Mouse (Mus musculus) heart, embryonic 10.5 days (tissue): ENCODE measurements at regions not wholly inside any gene's neighbourhood (a gene's known extent, or its start where the extent isn't known, plus 50 kb on each side); places are given as distances from the start of the nearest gene placed in this dataset.

Experiments
- DNase-seq: peaks from one replicate; pipeline ENCODE4 v3.0.0-alpha.2; 2017; ENCODE audit warnings: low spot score
- H3K27ac ChIP-seq: fragments of 300-500 bp; sonication (generic); 2 replicates; pipeline ENCODE4 v1.5.1; 2016; ENCODE audit warnings: mild to moderate bottlenecking
- H3K27me3 ChIP-seq: fragments of 300-500 bp; sonication (generic); 2 replicates; pipeline ENCODE4 v1.6.1; 2016; ENCODE audit warnings: mild to moderate bottlenecking; ENCODE audit not compliant: poor library complexity, insufficient read depth, severe bottlenecking
- H3K36me3 ChIP-seq: fragments of 300-500 bp; sonication (generic); 2 replicates; pipeline ENCODE4 v1.6.1; 2016; ENCODE audit warnings: mild to moderate bottlenecking, moderate library complexity
- H3K4me1 ChIP-seq: fragments of 300-500 bp; sonication (generic); 2 replicates; pipeline ENCODE4 v1.6.1; 2016; ENCODE audit warnings: mild to moderate bottlenecking
- H3K4me3 ChIP-seq: fragments of 300-500 bp; sonication (generic); 2 replicates; pipeline ENCODE4 v1.5.1; 2016; ENCODE audit warnings: mild to moderate bottlenecking, moderate library complexity
- H3K9me3 ChIP-seq: fragments of 300-500 bp; sonication (generic); 2 replicates; pipeline ENCODE4 v1.6.1; 2016; ENCODE audit warnings: mild to moderate bottlenecking, moderate library complexity
- WGBS: fragments of 180-500 bp; shearing (Covaris S2); methylation state at CpG from one replicate; pipeline ENCODE4 v1.1.7; 2016; 5-methylcytosine and 5-hydroxymethylcytosine counted together

DNA sequence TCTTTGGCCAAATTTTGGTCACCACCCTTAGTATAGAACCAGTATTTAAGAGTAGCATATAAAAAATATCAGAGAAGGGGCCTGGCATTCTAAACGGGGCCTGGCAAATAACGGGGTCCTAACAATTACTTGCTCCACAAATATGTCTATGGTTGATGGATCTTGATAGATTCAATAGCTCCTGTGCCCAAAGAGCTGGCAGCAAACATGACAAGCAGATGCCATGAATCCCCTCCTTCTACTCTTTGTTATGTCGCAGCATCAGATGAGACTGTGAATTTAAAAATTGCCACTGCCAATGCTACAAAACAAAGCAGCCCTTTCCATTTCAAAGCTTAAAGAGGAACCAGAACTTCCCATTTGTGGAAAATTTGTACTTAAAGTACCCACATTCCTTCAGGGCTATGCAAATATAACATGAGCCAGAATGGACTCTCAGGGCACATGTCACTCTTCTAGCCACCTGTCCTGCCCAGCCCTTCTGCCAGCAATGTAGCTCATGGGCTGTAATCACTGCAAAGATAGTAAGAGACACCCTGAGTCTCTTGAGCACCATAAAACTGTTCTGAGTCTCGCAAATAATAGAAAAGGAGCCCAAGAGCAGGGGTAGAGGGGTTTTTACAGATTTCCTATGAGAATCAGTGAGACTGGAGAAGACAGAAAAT lies 342.4 kb upstream of the Kirrel3 start:
- DNase-seq, result no peak
- WGBS, result 82% methylated on average over 4 of the region's 4 CpGs

DNA sequence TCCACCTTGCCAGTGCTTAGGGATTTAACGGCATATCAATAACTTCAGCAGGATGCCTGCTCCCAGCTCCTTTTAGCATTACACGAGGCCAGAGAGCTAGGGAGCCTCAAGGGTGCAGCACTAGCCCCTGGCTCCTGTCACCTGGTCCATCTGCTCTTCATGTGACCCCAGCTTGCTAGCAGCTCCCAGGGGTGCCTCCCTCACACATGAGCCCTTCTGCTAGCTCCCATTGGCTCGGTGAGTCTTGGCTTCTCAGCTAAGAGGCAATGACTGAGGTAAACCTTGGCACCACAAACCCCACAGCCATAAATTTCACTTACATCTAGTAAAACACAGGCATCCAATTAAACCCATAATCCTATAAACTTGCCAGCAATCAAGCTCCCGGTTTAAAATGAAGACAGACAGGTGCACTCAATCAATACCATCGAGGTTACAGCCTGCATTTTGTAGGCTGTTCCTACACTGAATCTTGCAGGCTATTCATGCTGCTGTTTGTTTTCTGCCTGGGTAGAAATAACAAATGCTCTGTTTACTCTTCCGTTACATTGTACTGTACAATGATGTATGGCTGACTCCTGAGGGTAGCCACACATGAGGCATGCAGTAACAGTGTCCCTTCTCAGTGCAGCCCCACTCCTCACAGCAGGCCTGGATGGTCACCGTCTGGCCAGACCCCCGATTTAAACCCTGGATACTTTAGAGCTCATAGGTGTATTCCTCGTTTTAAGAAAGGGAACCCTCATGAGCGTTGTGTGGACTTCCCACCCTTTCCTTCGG lies 330.3 kb upstream of the Kirrel3 start:
- no peaks in the 10 kb centered on the region for H3K36me3 ChIP-seq
- H3K27ac ChIP-seq, result no peak overlapping the region
- no peaks in the 10 kb centered on the region for H3K9me3 ChIP-seq
- H3K27me3 ChIP-seq, result no peaks in the 10 kb centered on the region
- 57% methylated on average over 11 of the region's 11 CpGs for WGBS
- no peak overlapping the region for H3K4me3 ChIP-seq
- no peak for DNase-seq
- H3K4me1 ChIP-seq, result no peaks in the 10 kb centered on the region

More for the DNA sequence above, 342.4 kb upstream of the Kirrel3 start:
- no peak overlapping the region for H3K4me3 ChIP-seq
- H3K36me3 ChIP-seq, result no peaks in the 10 kb centered on the region
- H3K4me1 ChIP-seq, result no peaks in the 10 kb centered on the region
- no peaks in the 10 kb centered on the region for H3K9me3 ChIP-seq
- no peak overlapping the region for H3K27ac ChIP-seq
- H3K27me3 ChIP-seq, result no peaks in the 10 kb centered on the region

DNA sequence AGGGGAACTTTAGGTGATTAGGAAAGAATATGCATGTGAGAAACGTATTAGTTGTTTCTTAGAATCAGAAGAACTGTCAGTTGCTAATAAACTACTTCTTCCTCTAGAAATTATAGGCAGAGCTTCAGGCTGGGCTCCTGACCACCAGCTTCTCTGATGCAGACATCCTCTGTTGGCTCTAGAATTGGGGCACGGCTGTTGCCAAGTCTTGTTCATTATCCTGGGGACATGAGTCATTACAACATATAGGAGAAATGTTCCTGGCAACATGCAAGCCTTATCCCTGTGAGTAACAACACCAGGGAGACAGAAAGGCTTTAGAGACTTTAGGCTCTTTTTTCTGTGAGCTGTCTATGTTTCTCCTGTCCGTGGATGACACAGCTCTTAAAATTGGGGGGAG lies 329.1 kb upstream of the Kirrel3 start:
- no peak overlapping the region for H3K27ac ChIP-seq
- no peaks in the 10 kb centered on the region for H3K27me3 ChIP-seq
- no peaks in the 10 kb centered on the region for H3K9me3 ChIP-seq
- 64% methylated on average over 3 of the region's 3 CpGs for WGBS
- no peak overlapping the region for H3K4me3 ChIP-seq
- no peaks in the 10 kb centered on the region for H3K4me1 ChIP-seq
- DNase-seq, result no peak
- no peaks in the 10 kb centered on the region for H3K36me3 ChIP-seq

DNA sequence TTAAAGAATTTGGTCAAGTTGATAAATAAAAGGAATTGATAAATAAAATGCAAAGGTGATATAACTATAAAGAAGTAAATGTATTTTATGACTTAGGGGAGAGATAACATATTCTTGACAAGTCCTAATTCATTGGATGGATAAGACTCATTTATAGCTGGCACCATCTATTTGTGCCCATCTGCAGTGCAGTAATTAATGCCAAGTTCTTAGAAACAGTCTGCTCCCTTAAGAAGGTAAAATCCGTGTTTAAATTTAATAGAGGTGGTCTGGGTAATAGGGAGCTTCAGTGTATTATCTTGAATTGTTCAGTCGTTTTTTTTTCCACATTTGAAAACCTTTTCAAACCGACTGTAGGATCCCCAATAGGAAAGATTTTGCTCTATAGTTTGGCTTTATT lies 324.6 kb upstream of the Kirrel3 start:
- H3K4me1 ChIP-seq, result no peaks in the 10 kb centered on the region
- no peak overlapping the region for H3K27ac ChIP-seq
- no peak overlapping the region for H3K4me3 ChIP-seq
- no peaks in the 10 kb centered on the region for H3K9me3 ChIP-seq
- 56% methylated on average over 3 of the region's 3 CpGs for WGBS
- H3K36me3 ChIP-seq, result no peaks in the 10 kb centered on the region
- no peak for DNase-seq
- H3K27me3 ChIP-seq, result no peaks in the 10 kb centered on the region

DNA sequence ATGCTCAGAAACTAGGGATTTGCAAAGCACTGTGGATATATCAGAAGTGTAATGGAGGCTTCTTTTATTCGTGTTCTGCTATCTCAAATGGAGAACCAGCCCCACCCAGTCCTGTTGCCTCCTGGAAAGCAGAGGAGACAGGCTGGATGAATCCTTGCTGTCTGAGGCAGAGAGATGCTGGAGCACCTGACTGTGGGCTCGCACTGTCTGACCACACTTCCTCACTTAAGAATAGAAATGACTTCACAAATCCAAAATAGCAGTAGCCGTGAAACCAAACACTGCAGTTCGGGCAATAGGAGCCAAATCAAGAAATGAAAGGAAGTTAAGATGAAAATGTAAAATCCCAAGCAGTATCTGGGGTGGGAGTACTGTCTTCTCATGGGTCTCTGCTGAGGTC lies 299.4 kb upstream of the Kirrel3 start:
- Histone ChIP-seq H3K4me3 (no peak overlapping the region), H3K27me3 (no peaks in the 10 kb centered on the region), H3K27ac (no peak overlapping the region), H3K9me3 (no peaks in the 10 kb centered on the region), H3K4me1 (no peaks in the 10 kb centered on the region), H3K36me3 (no peaks in the 10 kb centered on the region)
- no peak for DNase-seq
- WGBS, result 69% methylated on average over 4 of the region's 4 CpGs

DNA sequence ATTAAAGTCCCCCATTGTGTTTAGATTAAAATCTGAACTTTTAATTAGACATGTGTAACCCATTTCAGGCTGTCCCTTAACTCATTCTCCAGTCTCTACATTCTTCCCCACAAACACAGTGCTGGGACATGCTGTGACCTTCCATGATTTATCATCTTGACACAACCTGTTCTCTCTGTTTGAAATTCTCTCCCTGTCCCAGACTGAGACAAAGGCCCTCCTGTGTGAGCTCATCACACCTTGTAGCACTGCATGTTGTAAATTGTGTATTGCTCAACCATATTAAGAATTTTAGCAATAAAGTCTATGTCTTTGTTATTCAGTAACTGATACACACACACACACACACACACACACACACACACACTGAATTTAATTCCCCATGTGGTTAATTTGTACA lies 293.2 kb upstream of the Kirrel3 start:
- no peaks in the 10 kb centered on the region for H3K9me3 ChIP-seq
- DNase-seq, result no peak
- H3K27ac ChIP-seq, result no peak overlapping the region
- no peaks in the 10 kb centered on the region for H3K4me1 ChIP-seq
- no peak overlapping the region for H3K4me3 ChIP-seq
- H3K27me3 ChIP-seq, result no peaks in the 10 kb centered on the region
- H3K36me3 ChIP-seq, result no peaks in the 10 kb centered on the region

DNA sequence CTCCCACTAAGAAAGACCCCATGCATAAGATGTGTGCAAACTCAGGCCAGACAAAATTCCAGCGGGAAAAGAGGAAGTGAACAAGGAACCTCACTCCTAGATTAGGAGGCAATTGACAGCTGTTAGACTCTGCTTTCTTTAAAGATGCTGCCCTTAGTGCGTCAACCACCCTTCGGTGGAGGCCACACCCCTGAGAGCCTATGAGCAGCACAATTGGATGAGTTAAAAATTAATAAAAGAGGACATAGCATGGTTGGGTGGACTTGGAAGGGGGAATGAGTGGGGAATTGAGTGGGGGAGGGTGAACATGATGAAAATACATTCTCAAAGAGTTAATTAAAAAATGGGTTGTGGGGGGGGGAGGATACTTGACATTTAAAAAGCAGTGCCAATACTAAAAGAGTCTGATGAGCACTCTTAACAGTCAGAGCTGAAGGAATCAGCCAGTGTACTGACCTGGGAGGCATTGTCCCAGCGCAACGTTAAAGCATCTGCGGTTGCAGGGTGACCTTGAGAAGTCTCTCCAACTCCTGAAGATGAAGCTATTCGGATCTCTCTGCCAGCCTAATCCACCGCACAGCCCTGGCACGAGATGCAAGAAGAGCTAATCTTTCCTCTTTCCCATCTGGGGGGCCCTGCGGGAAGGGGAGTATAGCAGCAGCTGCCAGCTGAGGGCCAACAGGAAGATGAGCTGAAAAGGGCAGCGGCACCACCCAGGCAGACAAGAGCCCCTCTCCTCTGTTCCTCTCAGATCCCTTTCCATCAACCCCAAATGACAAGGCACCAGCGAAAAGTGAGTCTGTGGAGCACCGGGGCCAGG lies 283.4 kb upstream of the Kirrel3 start:
- Histone ChIP-seq H3K4me1 (peaks cover 7% of the 10 kb centered on the region), H3K27ac (no peak overlapping the region), H3K27me3 (no peaks in the 10 kb centered on the region; the same call in 1 of the 2 replicates), H3K4me3 (no peak overlapping the region), H3K9me3 (no peaks in the 10 kb centered on the region), H3K36me3 (no peaks in the 10 kb centered on the region)
- 48% methylated on average over 13 of the region's 13 CpGs for WGBS
- DNase-seq, result no peak

DNA sequence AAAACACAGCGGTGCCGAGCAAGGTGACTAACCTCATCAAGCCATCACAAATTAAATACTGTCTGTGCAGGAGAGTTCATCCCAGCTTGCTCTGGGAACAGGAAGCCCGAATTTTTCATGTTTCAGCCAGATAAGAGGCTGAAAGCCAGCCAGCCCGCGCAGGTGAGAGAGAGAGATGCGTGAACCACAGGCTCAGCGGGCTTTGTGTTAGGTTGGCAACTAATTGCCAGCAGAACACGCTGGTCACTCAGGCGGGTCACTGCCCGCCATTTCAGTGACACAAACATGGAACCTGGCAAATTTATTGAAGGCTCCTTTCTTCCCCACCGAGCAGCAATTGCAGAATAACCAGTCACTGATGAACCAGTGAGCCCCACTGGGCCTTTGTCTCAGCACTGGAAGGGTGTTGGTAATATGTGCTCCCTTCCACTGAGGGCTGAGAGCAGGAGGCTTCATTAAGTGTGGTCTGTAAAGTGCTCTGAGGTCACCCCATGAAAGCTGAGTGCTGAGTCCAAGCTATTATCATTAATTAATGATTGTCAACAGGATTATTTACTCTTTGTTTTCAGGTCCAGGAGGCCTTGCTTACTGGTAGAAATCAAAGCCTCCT lies 282.6 kb upstream of the Kirrel3 start:
- H3K36me3 ChIP-seq, result no peaks in the 10 kb centered on the region
- peaks cover 7% of the 10 kb centered on the region for H3K4me1 ChIP-seq
- no peak overlapping the region for H3K27ac ChIP-seq
- no peaks in the 10 kb centered on the region for H3K9me3 ChIP-seq
- DNase-seq, result no peak
- 50% methylated on average over 11 of the region's 11 CpGs for WGBS
- H3K4me3 ChIP-seq, result no peak overlapping the region
- H3K27me3 ChIP-seq, result no peaks in the 10 kb centered on the region; the same call in 1 of the 2 replicates

DNA sequence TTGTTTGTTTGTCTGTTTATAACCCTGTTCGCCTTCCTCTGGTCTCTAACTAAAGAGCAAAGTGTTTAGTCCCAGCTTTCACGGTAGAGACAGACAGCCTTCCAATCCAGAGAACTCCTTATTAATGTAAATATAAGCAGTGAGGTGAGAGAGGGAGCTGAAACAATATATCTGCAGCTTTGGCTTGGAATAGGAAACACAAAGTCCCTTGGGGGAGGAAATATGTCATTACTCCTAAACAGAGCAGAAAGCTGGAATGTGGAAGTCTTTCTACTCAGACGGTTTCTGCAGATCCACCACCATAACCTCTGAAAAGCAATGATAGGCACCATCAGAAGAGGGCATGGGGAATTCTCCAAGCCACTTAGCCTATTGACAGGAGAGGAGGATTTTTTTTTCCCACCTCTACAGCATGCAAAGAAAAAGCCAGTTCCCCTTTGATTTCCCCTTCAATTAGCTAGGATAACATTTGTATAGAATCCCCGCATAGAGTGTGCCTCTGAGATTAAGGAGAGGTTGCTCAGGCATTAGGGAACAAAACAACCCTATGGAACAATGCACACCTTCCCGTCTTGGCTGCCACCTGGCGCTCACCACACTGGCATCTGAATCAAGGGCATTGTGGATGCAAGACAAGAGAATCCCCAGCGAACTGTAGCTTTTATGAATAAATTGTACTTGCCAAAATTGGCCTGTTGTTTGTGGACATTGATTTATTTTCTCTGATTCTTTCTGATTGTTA lies 281.9 kb upstream of the Kirrel3 start:
- H3K9me3 ChIP-seq, result no peaks in the 10 kb centered on the region
- H3K27ac ChIP-seq, result no peak overlapping the region
- H3K4me1 ChIP-seq, result peaks cover 7% of the 10 kb centered on the region
- H3K4me3 ChIP-seq, result no peak overlapping the region
- DNase-seq, result no peak
- 37% methylated on average over 7 of the region's 7 CpGs for WGBS
- H3K36me3 ChIP-seq, result no peaks in the 10 kb centered on the region
- no peaks in the 10 kb centered on the region; the same call in 1 of the 2 replicates for H3K27me3 ChIP-seq

DNA sequence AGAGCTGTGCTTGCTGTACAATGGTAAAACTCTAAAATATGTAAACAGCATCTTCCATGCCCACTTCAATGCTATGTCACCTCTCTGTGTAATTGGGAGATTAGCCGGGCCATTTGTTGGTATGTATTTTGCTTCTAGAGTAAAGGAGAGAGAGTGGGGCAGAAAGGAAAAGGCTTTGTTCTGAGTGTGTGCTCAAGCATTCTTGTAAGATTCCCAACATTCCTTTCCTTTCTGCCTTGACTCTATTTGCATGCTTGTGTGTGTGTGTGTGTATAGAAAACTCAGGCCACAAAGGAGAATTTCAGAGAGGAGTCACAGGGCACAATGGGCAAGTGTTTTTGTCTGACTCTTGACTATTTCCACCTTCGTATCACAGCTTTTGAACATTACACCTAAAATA lies 281.2 kb upstream of the Kirrel3 start:
- Histone ChIP-seq H3K4me1 (peaks cover 7% of the 10 kb centered on the region), H3K27ac (no peak overlapping the region), H3K9me3 (no peaks in the 10 kb centered on the region), H3K4me3 (no peak overlapping the region), H3K36me3 (no peaks in the 10 kb centered on the region), H3K27me3 (no peaks in the 10 kb centered on the region; the same call in 1 of the 2 replicates)
- 56% methylated on average over 2 of the region's 2 CpGs for WGBS
- DNase-seq, result no peak

DNA sequence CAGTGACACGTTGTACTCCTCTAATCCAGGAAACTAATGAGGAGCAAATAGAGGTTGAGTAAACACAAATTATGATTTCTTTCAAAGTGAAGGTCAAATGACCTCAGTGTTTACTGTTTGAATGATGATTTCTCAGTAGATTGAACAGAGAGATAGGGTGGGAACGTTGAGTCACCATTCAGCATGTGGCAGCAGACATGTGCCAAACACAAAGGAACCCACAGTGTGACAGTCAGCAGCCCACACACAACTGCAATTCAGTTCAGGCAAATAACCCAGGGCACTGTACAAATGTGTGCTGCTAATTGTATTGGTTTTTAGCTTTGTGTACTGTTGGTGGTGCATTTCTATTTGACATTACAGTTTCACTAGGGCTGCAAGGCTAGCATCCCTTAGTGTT lies 254.1 kb upstream of the Kirrel3 start:
- Histone ChIP-seq H3K27ac (no peak overlapping the region), H3K4me1 (no peaks in the 10 kb centered on the region), H3K36me3 (no peaks in the 10 kb centered on the region), H3K9me3 (no peaks in the 10 kb centered on the region), H3K27me3 (no peaks in the 10 kb centered on the region), H3K4me3 (no peak overlapping the region)
- 50% methylated on average over 2 of the region's 2 CpGs for WGBS
- no peak for DNase-seq

DNA sequence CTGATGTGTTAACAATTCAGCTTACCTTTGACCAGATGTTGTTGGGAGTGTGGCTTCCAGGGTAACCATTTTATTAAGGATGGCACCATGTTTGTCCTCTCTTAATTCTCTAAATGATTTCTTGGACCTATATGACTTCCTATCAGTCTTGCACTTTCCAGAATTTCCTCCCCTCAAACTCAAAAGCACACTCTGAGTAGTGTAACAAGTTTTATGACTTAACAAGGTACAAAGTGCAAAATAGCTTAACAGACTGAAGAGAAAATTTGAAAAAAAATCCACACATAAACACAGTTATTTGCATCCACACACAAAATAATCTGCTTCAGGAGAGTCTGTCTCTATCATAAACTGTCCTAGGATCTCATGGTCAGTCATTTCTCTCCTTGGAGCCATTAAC lies 251.0 kb upstream of the Kirrel3 start:
- no peak overlapping the region for H3K27ac ChIP-seq
- no peaks in the 10 kb centered on the region for H3K9me3 ChIP-seq
- H3K36me3 ChIP-seq, result no peaks in the 10 kb centered on the region
- no peaks in the 10 kb centered on the region for H3K27me3 ChIP-seq
- H3K4me1 ChIP-seq, result no peaks in the 10 kb centered on the region
- DNase-seq, result no peak
- H3K4me3 ChIP-seq, result no peak overlapping the region
